In genomic region chr4:150850893-150851292, GRCm38 (mm10) we compare ENCODE assay signal across 14 mouse cellular contexts.
"Had no signal": no experiment of that assay in that cellular context is flagged by ENCODE, and none has a peak within 500 bp of the region (broad histone marks: within the 10 kb centered on the region; RNA-seq: fewer than 3 reads in every experiment).

No protein-coding gene starts in this region.

- H3K9me3 ChIP-seq: intestine, embryonic 15.5 days; limb, embryonic 15.5 days; liver, embryonic 15.5 days; midbrain, embryonic 12.5 days; neural tube, embryonic 13.5 days; stomach, embryonic 15.5 days had no signal

- H3K27me3 ChIP-seq: intestine, embryonic 15.5 days; limb, embryonic 15.5 days; stomach, embryonic 15.5 days had no signal

- ATAC-seq: intestine, embryonic 15.5 days; midbrain, embryonic 16.5 days had no signal

- H3K27ac ChIP-seq: hindbrain, embryonic 14.5 days; intestine, embryonic 15.5 days; limb, embryonic 15.5 days; liver, embryonic 15.5 days; midbrain, embryonic 12.5 days; neural tube, embryonic 13.5 days; stomach, embryonic 15.5 days had no signal

- H3K4me3 ChIP-seq: intestine, embryonic 15.5 days; limb, embryonic 15.5 days; liver, embryonic 15.5 days; midbrain, embryonic 12.5 days; neural tube, embryonic 13.5 days; stomach, embryonic 15.5 days had no signal

- H3K4me2 ChIP-seq: hindbrain, embryonic 14.5 days; intestine, embryonic 15.5 days; limb, embryonic 15.5 days; liver, embryonic 15.5 days; lung, embryonic 14.5 days; midbrain, embryonic 12.5 days; neural tube, embryonic 13.5 days; stomach, embryonic 15.5 days had no signal

- H3K9ac ChIP-seq: hindbrain, embryonic 14.5 days; intestine, embryonic 15.5 days; limb, embryonic 15.5 days; liver, embryonic 15.5 days; lung, embryonic 14.5 days; midbrain, embryonic 12.5 days; neural tube, embryonic 13.5 days; stomach, embryonic 15.5 days had no signal

- DNase-seq: layer of hippocampus, adult 9-11 months; layer of hippocampus, postnatal 36 days; lung, embryonic 14.5 days; lung, postnatal 14 days; retina, postnatal 1 day; right cerebral cortex, postnatal 4 days had no signal

- H3K36me3 ChIP-seq: intestine, embryonic 15.5 days; limb, embryonic 15.5 days; liver, embryonic 15.5 days; midbrain, embryonic 12.5 days; neural tube, embryonic 13.5 days; stomach, embryonic 15.5 days had no signal
